Mouse (Mus musculus): Measurements from ENCODE around the gene Hnf4a. TPM values are rescaled to one million over a fixed set of nuclear protein-coding genes. Genes with fewer than 3 reads are reported as not detected.

Gene Hnf4a
- not detected in 2 replicates for polyA plus RNA-seq (2021; fragmentation: Nextera tagmentation)
- long read RNA-seq, experiment 1 = 0 reads
- long read RNA-seq, experiment 2 = 0 reads

GRCm38 (mm10) chr2:163506300-163507004, at the start of gene Hnf4a:
Hnf4a (plus strand) TSS chr2:163506808.

GRCm38 (mm10) chr2:163472466-163472851, 34.1 kb upstream of the Hnf4a start, which contains the start of gene Fitm2:
Fitm2 (minus strand) TSS chr2:163472629.

DNA sequence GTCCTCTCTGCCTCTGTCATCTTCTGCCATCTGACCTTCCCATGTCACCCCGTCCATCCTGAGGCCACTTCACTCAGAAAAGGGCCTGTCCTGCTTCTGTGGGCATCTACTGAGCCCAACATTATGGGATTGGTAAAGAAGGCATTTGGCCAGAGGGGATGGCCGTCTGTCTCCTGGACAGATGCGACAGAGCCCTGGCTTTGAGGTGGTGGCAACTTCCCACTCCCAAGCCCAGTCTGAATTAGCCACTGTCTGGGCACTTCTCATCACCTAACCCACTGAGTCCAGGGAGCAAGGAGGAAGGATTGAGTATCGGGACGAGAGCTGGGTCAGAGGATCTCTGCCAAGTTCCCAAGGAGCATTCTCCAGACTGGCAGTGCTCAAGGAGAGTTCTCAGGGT, 14.6 kb upstream of the Hnf4a start, which contains the start of gene R3hdml:
Gene R3hdml, plus strand, starts transcription at position 301 of the 400 bp plus-strand sequence.

GRCm38 (mm10) chr2:163602101-163602971, 95.7 kb downstream of the Hnf4a start, which contains the start of gene Ttpal:
Ttpal (plus strand) TSS chr2:163602314.

Other genes starting within 250 kb of the Hnf4a start
- gene Jph2, start 108.8 kb upstream of the Hnf4a start, polyA plus RNA-seq (2021; fragmentation: Nextera tagmentation) = 0.08 and 0.10 TPM in 2 replicates
- 33.2 and 35.0 TPM in 2 replicates for gene Oser1, start 82.1 kb upstream of the Hnf4a start, polyA plus RNA-seq (2021; fragmentation: Nextera tagmentation)
- 81.7 and 106 TPM in 2 replicates for gene Gdap1l1, start 68.3 kb upstream of the Hnf4a start, polyA plus RNA-seq (2021; fragmentation: Nextera tagmentation)
- 6.4 and 7.4 TPM in 2 replicates for gene Fitm2, start 34.2 kb upstream of the Hnf4a start, polyA plus RNA-seq (2021; fragmentation: Nextera tagmentation)
- gene R3hdml, start 14.5 kb upstream of the Hnf4a start, polyA plus RNA-seq (2021; fragmentation: Nextera tagmentation) = 0.13 TPM in 1 of 2 replicates, not detected in the other
- gene Ttpal, start 95.5 kb downstream of the Hnf4a start, polyA plus RNA-seq (2021; fragmentation: Nextera tagmentation) = 28.7 and 32.1 TPM in 2 replicates
- 21.2 and 28.1 TPM in 2 replicates for gene Serinc3, start 138.3 kb downstream of the Hnf4a start, polyA plus RNA-seq (2021; fragmentation: Nextera tagmentation)
- gene Pkig, start 151.6 kb downstream of the Hnf4a start, polyA plus RNA-seq (2021; fragmentation: Nextera tagmentation) = 244 and 276 TPM in 2 replicates
- gene Ada, start 243.4 kb downstream of the Hnf4a start, polyA plus RNA-seq (2021; fragmentation: Nextera tagmentation) = 0.48 and 0.70 TPM in 2 replicates